Mouse (Mus musculus) erythroblast, embryonic 14.5 days (primary cell): Measurements from ENCODE around the gene Olfr1014.

ENCODE experiments used
- GATA1 ChIP-seq: IDR thresholded peaks from 2 replicates; pipeline ENCODE4 v1.6.1; 2012; ENCODE audit warnings: low read length, inconsistent platforms, mixed read lengths
- TAL1 ChIP-seq: IDR thresholded peaks from 3 replicates; pipeline ENCODE4 v1.6.1; 2012; ENCODE audit warnings: low read length, inconsistent platforms, mixed read lengths

DNA sequence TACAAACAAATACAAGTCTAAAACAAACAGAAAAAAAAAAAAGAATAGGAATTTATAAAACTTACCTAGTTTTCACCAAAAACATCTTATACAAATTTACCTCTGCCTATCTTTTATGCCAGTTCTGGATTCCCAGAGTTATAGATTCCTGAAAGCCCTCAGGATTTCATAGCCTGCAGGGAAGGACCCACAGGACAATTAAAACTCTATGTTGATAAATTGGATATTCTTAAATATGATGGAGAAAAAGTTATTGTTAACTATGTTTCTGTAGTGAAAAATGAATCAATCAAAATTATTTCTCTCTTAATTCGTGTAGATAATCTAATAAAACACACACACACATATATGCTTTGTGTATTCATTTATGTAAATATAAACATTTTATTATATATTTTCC lies 9.8 kb upstream of the Olfr1014 start, which contains the start of gene Olfr1012:
- no peak for TF ChIP-seq GATA1
- no peak for TF ChIP-seq TAL1
